Mouse (Mus musculus) small intestine, adult 2 months (tissue): ENCODE measurements at regions not wholly inside any gene's neighbourhood (a gene's known extent, or its start where the extent isn't known, plus 50 kb on each side); places are given as distances from the start of the nearest gene placed in this dataset.

Experiments used
- CTCF ChIP-seq: fragments of 200-500 bp; IDR thresholded peaks from 2 replicates; pipeline ENCODE4 v1.5.1; 2012; ENCODE audit warnings: low read depth, mild to moderate bottlenecking, control low read depth, inconsistent platforms, low read length, moderate library complexity, mixed read lengths; ENCODE audit not compliant: insufficient replicate concordance, insufficient read length; ENCODE audit errors: extremely low read depth
- POLR2A ChIP-seq: fragments of 200-500 bp; IDR thresholded peaks from 2 replicates; pipeline ENCODE4 v1.6.1; 2012; ENCODE audit warnings: low read depth, mild to moderate bottlenecking, control low read depth, inconsistent platforms, low read length, moderate library complexity

GRCm38 (mm10) chr7:37393071-37393470, 380.4 kb downstream of the Zfp536 start:
- TF ChIP-seq POLR2A (no peak), CTCF (no peak)
